Mouse (Mus musculus) neural tube, embryonic 13.5 days (tissue): ENCODE data around the gene Rasal2. TPM values are rescaled to one million over a fixed set of nuclear protein-coding genes. Genes with fewer than 3 reads are reported as not detected.

Experiments
- ATAC-seq: fragments of 200-750 bp; cut with Nextera tagmentation; 2 replicates; pipeline ENCODE4 v1.8.0; 2017; ENCODE audit warnings: low read depth, mild to moderate bottlenecking, moderate TSS enrichment, moderate library complexity
- H3K27ac ChIP-seq: fragments of 300-500 bp; sonication (generic); replicated peaks from 2 replicates; pipeline ENCODE4 v1.5.1; 2015; ENCODE audit warnings: moderate library complexity, mild to moderate bottlenecking, inconsistent platforms
- H3K27me3 ChIP-seq: fragments of 300-500 bp; sonication (generic); 2 replicates; pipeline ENCODE4 v1.6.1; 2015; ENCODE audit warnings: mild to moderate bottlenecking, inconsistent platforms
- H3K36me3 ChIP-seq: fragments of 300-500 bp; sonication (generic); 2 replicates; pipeline ENCODE4 v1.6.1; 2015; ENCODE audit warnings: mild to moderate bottlenecking, inconsistent platforms
- H3K4me1 ChIP-seq: fragments of 300-500 bp; sonication (generic); replicated peaks from 2 replicates; pipeline ENCODE4 v1.6.1; 2015; ENCODE audit warnings: inconsistent platforms
- H3K4me2 ChIP-seq: fragments of 300-500 bp; sonication (generic); 2 replicates; pipeline ENCODE4 v1.6.1; 2015; ENCODE audit warnings: inconsistent platforms, mild to moderate bottlenecking, moderate library complexity
- H3K4me3 ChIP-seq: fragments of 300-500 bp; sonication (generic); 2 replicates; pipeline ENCODE4 v1.5.1; 2015; ENCODE audit warnings: mild to moderate bottlenecking, inconsistent platforms
- H3K9ac ChIP-seq: fragments of 300-500 bp; sonication (generic); 2 replicates; pipeline ENCODE4 v1.6.1; 2015; ENCODE audit warnings: moderate library complexity, mild to moderate bottlenecking, inconsistent platforms
- H3K9me3 ChIP-seq: fragments of 300-500 bp; sonication (generic); 2 replicates; pipeline ENCODE4 v1.6.1; 2016; ENCODE audit warnings: inconsistent platforms
- WGBS: fragments of 180-500 bp; shearing (Covaris S2); methylation state at CpG from one replicate; pipeline ENCODE4 v1.1.7; 2015; 5-methylcytosine and 5-hydroxymethylcytosine counted together
- polyA plus RNA-seq: library from polyadenylated mRNA; unstranded; fragments of >200 nt; fragmentation: Nextera tagmentation; extraction: Ambion mirVana; gene quantifications from 2 replicates; pipeline ENCODE4 v1.2.1, GENCODE M21; 2015

Rasal2 gene
- 43.1 and 43.3 TPM in 2 replicates for polyA plus RNA-seq

GRCm38 (mm10) chr1:157412454-157413369 is at the start of gene Rasal2:
Gene Rasal2 (minus strand): TSS chr1:157412595.
- H3K9me3 ChIP-seq: no peaks in the 10 kb centered on the region
- H3K27ac ChIP-seq: peak within 1 kb of the TSS; percentile 95
- H3K4me2 ChIP-seq: peak within 1 kb of the TSS; percentile 78
- under 1% methylated on average over 62 of the region's 62 CpGs for WGBS
- H3K27me3 ChIP-seq: no peaks in the 10 kb centered on the region
- ATAC-seq: peak; percentile 99
- peaks cover 28% of the 10 kb centered on the region for H3K4me1 ChIP-seq
- peak within 1 kb of the TSS; percentile 93 for H3K4me3 ChIP-seq
- H3K9ac ChIP-seq: peak within 1 kb of the TSS; percentile 85
- H3K36me3 ChIP-seq: no peaks in the 10 kb centered on the region

GRCm38 (mm10) chr1:157461276-157461675 is 48.9 kb upstream of the Rasal2 start:
- Histone ChIP-seq H3K27me3 (no peaks in the 10 kb centered on the region), H3K4me1 (peaks cover 15% of the 10 kb centered on the region), H3K36me3 (no peaks in the 10 kb centered on the region), H3K9ac (no peak overlapping the region), H3K4me3 (no peak overlapping the region), H3K4me2 (no peak overlapping the region), H3K9me3 (no peaks in the 10 kb centered on the region), H3K27ac (no peak overlapping the region)
- 95% methylated on average over 5 of the region's 5 CpGs for WGBS
- no peak for ATAC-seq

GRCm38 (mm10) chr1:157459904-157460303 is 47.5 kb upstream of the Rasal2 start:
- 94% methylated on average over 5 of the region's 5 CpGs for WGBS
- ATAC-seq: no peak
- no peaks in the 10 kb centered on the region for H3K36me3 ChIP-seq
- no peak overlapping the region for H3K27ac ChIP-seq
- no peaks in the 10 kb centered on the region for H3K9me3 ChIP-seq
- H3K4me3 ChIP-seq: no peak overlapping the region
- H3K4me1 ChIP-seq: peaks cover 15% of the 10 kb centered on the region
- no peaks in the 10 kb centered on the region for H3K27me3 ChIP-seq
- no peak overlapping the region for H3K4me2 ChIP-seq
- H3K9ac ChIP-seq: no peak overlapping the region

- H3K27ac ChIP-seq: no peak within 1 kb of the TSS
- WGBS: under 1% methylated on average over 29 of the region's 29 CpGs
- H3K9ac ChIP-seq: peak within 1 kb of the TSS; percentile 60
Measured at GRCm38 (mm10) chr1:157458421-157459208, 46.2 kb upstream of the Rasal2 start, which contains the start of gene Cryzl2. Gene Cryzl2 (plus strand): TSS chr1:157458577.

GRCm38 (mm10) chr1:157457789-157458188 is 45.4 kb upstream of the Rasal2 start:
- peak overlapping the region; percentile 59; the same call in 1 of the 2 replicates for H3K4me2 ChIP-seq
- 43% methylated on average over 3 of the region's 3 CpGs for WGBS

More at GRCm38 (mm10) chr1:157458421-157459208, 46.2 kb upstream of the Rasal2 start, which contains the start of gene Cryzl2:
- H3K4me3 ChIP-seq: peak within 1 kb of the TSS; percentile 33
- no peaks in the 10 kb centered on the region for H3K27me3 ChIP-seq
- peak; percentile 85 for ATAC-seq
- H3K9me3 ChIP-seq: no peaks in the 10 kb centered on the region
- peaks cover 15% of the 10 kb centered on the region for H3K4me1 ChIP-seq
- no peaks in the 10 kb centered on the region for H3K36me3 ChIP-seq
- H3K4me2 ChIP-seq: peak within 1 kb of the TSS; percentile 59

GRCm38 (mm10) chr1:157454876-157455275 is 42.5 kb upstream of the Rasal2 start:
- 0 out of 2 replicates have a peak, but pooled peaks cover 5% of the 10 kb centered on the region for H3K27me3 ChIP-seq
- 71% methylated on average over 6 of the region's 6 CpGs for WGBS
- H3K4me3 ChIP-seq: no peak overlapping the region
- H3K4me2 ChIP-seq: no peak overlapping the region
- H3K36me3 ChIP-seq: no peaks in the 10 kb centered on the region
- H3K9me3 ChIP-seq: no peaks in the 10 kb centered on the region
- no peak overlapping the region for H3K27ac ChIP-seq
- no peak for ATAC-seq
- H3K9ac ChIP-seq: no peak overlapping the region
- peaks cover 32% of the 10 kb centered on the region for H3K4me1 ChIP-seq

More at GRCm38 (mm10) chr1:157457789-157458188, 45.4 kb upstream of the Rasal2 start:
- no peaks in the 10 kb centered on the region for H3K36me3 ChIP-seq
- H3K4me3 ChIP-seq: no peak overlapping the region
- no peak for ATAC-seq
- H3K27me3 ChIP-seq: no peaks in the 10 kb centered on the region
- no peak overlapping the region for H3K27ac ChIP-seq
- no peak overlapping the region for H3K9ac ChIP-seq
- no peaks in the 10 kb centered on the region for H3K9me3 ChIP-seq
- peaks cover 20% of the 10 kb centered on the region for H3K4me1 ChIP-seq

- H3K27me3 ChIP-seq: peaks cover 5% of the 10 kb centered on the region; the same call in 1 of the 2 replicates
- H3K9me3 ChIP-seq: no peaks in the 10 kb centered on the region
- H3K4me2 ChIP-seq: no peak overlapping the region
- 0 out of 2 replicates have a peak, but pooled peaks have one; percentile 17 for ATAC-seq
- H3K36me3 ChIP-seq: no peaks in the 10 kb centered on the region
- no peak overlapping the region for H3K4me3 ChIP-seq
- no peak overlapping the region for H3K9ac ChIP-seq
- H3K27ac ChIP-seq: no peak overlapping the region
- peaks cover 31% of the 10 kb centered on the region for H3K4me1 ChIP-seq
- 22% methylated on average over 5 of the region's 5 CpGs for WGBS
Measured at GRCm38 (mm10) chr1:157452759-157453549, 40.6 kb upstream of the Rasal2 start.

- H3K4me2 ChIP-seq: no peak overlapping the region
- 78% methylated on average over 3 of the region's 3 CpGs for WGBS
- H3K9ac ChIP-seq: no peak overlapping the region
- ATAC-seq: no peak
- H3K9me3 ChIP-seq: no peaks in the 10 kb centered on the region
- H3K4me1 ChIP-seq: peaks cover 37% of the 10 kb centered on the region
- H3K36me3 ChIP-seq: no peaks in the 10 kb centered on the region
- H3K27ac ChIP-seq: no peak overlapping the region
- no peak overlapping the region for H3K4me3 ChIP-seq
- peaks cover 5% of the 10 kb centered on the region; the same call in 1 of the 2 replicates for H3K27me3 ChIP-seq
Measured at GRCm38 (mm10) chr1:157452284-157452683, 39.9 kb upstream of the Rasal2 start.

GRCm38 (mm10) chr1:157449981-157450636 is 37.7 kb upstream of the Rasal2 start:
- WGBS: 11% methylated on average over 21 of the region's 21 CpGs
- H3K4me3 ChIP-seq: peak overlapping the region; percentile 17
- H3K9ac ChIP-seq: peak overlapping the region; percentile 52
- H3K36me3 ChIP-seq: no peaks in the 10 kb centered on the region
- peak overlapping the region; percentile 51 for H3K4me2 ChIP-seq
- peaks cover 43% of the 10 kb centered on the region for H3K4me1 ChIP-seq
- H3K9me3 ChIP-seq: no peaks in the 10 kb centered on the region
- H3K27ac ChIP-seq: no peak overlapping the region
- H3K27me3 ChIP-seq: peaks cover 5% of the 10 kb centered on the region; the same call in 1 of the 2 replicates
- no peak for ATAC-seq

- whole genome bisulfite sequencing: 12% methylated on average over 10 of the region's 10 CpGs
- peak overlapping the region; percentile 52 for H3K9ac ChIP-seq
- H3K9me3 ChIP-seq: no peaks in the 10 kb centered on the region
- peaks cover 8% of the 10 kb centered on the region; the same call in 1 of the 2 replicates for H3K27me3 ChIP-seq
- H3K4me1 ChIP-seq: peaks cover 47% of the 10 kb centered on the region
- H3K4me2 ChIP-seq: peak overlapping the region; percentile 51
- H3K36me3 ChIP-seq: no peaks in the 10 kb centered on the region
- no peak for ATAC-seq
- H3K27ac ChIP-seq: no peak overlapping the region
- peak overlapping the region; percentile 17 for H3K4me3 ChIP-seq
Measured at GRCm38 (mm10) chr1:157449532-157449931, 37.1 kb upstream of the Rasal2 start.

- no peak overlapping the region for H3K9ac ChIP-seq
- H3K4me2 ChIP-seq: no peak overlapping the region
- no peak overlapping the region for H3K27ac ChIP-seq
- H3K27me3 ChIP-seq: peaks cover 8% of the 10 kb centered on the region; the same call in 1 of the 2 replicates
- no peaks in the 10 kb centered on the region for H3K9me3 ChIP-seq
- H3K4me1 ChIP-seq: peaks cover 54% of the 10 kb centered on the region
- ATAC-seq: no peak
- no peak overlapping the region for H3K4me3 ChIP-seq
- no peaks in the 10 kb centered on the region for H3K36me3 ChIP-seq
- WGBS: 81% methylated on average over 5 of the region's 5 CpGs
Measured at GRCm38 (mm10) chr1:157448805-157449188, 36.4 kb upstream of the Rasal2 start.
